Mouse (Mus musculus): Measurements from ENCODE around the gene Csad.
"Not testable (repeated sequence)": the region's sequence is repeated elsewhere in the genome, so short reads cannot be mapped to it uniquely, and the experiment has no call there.

The Csad gene

GRCm38 (mm10) chr15:102235371-102236027 lies 31.0 kb upstream of the Csad start:
- no peak for DNase-seq (ENCODE audit: low spot score)

GRCm38 (mm10) chr15:102233896-102234295 lies 29.4 kb upstream of the Csad start:
- no peak for DNase-seq (ENCODE audit: low spot score)

DNA sequence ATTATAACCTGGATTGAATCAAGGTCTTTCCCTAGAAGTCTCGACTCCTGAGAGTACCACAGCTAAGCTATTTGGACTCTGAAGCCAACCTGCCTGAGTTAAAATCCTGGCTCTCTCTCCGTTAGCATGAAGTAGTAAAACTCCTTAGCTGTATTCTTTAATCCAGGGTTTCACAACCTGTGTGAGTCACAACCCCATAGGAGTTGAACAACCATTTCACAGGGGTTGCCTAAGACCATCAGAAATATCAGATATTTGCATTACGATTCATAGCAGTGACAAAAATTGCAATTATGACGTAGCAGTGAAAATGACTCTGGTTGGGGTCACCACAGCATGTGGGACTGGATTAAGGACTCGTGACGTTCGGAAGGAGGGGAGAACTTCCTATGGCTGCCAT lies 28.2 kb upstream of the Csad start:
- DNase-seq (ENCODE audit: low spot score): no peak

GRCm38 (mm10) chr15:102231748-102232147 lies 27.2 kb upstream of the Csad start, which contains the start of gene Itgb7:
Gene Itgb7 (minus strand): TSS chr15:102231944.
- DNase-seq (ENCODE audit: low spot score): no peak

DNA sequence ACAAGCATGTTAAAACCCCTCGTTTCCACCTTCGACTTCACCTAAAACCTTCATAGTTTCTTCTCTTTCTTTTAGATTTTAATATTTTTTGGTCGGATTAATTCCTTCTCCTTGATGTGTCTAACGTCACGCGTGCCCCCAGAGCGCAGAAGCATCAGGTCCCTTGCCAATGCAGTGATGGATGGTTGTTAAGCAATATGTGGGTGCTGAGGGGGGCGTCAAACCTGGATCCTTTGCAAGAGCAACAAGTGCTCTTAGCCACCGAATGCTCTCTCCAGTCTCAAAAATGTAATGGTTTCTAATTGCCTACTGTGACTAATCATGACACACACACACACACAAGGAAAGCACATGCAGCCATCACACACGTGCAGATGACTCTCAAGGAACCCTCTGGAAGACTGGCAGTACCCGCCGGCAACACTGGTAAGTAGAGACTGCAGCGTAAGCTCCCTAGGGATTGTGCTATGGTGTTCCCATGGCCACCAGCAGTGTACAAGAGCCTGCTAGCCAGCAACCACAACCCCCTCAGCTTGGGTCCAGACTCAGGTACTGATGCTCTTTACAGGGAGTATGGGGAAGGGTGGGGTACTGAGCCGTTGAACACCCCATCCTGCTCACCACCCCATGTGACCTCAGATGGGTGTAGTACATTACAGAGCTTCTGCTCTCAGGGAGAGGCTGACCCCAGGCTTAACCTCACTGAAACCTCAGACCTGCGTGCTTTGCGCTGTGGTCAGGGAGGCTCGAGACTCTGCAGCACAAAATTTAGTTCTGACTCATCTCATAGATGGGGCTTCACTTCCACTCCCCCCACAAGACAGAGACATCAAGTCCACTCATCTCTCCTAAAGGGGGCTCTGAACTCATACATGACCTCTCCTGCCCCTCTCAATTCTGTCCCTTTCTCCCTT lies 26.1 kb upstream of the Csad start:
- no peak for DNase-seq (ENCODE audit: low spot score)

DNA sequence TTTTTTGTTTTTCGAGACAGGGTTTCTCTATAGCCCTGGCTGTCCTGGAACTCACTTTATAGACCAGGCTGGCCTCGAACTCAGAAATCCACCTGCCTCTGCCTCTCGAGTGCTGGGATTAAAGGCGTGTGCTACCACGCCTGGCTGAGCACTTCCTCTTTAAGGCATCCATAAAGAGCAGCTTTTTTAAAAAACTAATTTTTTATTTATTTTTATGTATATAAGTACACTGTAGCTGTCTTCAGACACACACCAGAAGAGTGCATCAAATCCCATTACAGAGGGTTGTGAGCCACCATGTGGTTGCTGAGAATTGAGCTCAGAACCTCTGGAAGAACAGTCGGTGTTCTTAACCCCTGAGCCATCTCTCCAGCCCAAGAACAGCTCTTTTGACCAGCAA lies 21.1 kb upstream of the Csad start:
- DNase-seq (ENCODE audit: low spot score): not testable (repeated sequence)

DNA sequence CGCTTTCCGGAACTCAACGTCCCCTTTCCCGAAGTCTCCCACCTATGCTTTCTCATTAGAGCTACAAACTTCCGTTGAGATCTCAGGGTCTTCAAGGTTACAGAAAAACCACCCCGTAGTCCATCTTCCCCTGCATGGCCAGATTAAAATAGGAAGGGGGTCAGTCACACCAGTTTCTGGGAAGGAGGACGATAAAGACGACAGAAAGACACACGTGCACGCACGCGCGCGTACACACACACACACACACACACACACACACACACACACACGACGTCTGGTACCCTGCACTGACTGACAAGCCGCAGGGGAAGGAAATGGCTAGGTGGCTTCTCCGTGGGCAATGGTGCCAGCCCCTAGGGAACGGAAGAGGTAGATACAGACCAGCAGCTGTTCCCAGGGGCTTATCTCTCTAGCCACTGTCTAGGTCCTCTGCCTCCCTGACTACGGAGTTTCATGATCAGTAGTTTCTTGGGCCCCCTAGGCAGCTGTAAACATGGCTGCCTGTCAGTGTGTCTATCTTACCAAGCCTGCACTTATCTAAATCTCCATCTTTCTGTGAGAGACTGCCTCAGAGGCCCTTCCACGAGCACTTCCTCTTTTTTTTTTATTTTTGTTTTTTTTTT lies 20.6 kb upstream of the Csad start:
- no peak for DNase-seq (ENCODE audit: low spot score)

GRCm38 (mm10) chr15:102224186-102224991 lies 19.9 kb upstream of the Csad start:
- DNase-seq (ENCODE audit: low spot score): no peak

DNA sequence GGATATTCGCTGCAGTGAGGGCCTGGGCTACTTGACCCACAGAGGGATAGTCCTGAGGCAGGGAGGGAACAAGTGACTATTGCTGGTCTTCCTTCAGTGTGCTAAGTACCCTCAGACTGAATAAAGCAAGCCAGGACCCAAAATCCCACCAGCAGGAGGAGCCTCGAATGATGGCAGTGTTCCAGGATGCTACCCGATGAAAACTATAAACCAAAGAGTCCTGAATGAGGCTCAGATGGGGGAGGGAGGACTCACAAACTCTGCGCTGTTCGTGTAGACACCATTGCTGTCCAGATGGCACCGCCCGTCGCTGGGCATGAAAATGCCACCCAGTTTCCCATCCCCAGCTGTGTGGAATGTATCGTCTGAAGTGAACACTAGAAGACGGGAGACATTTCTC lies 17.9 kb upstream of the Csad start:
- no peak for DNase-seq (ENCODE audit: low spot score)

GRCm38 (mm10) chr15:102217325-102217724 lies 12.8 kb upstream of the Csad start:
- DNase-seq (ENCODE audit: low spot score): no peak

DNA sequence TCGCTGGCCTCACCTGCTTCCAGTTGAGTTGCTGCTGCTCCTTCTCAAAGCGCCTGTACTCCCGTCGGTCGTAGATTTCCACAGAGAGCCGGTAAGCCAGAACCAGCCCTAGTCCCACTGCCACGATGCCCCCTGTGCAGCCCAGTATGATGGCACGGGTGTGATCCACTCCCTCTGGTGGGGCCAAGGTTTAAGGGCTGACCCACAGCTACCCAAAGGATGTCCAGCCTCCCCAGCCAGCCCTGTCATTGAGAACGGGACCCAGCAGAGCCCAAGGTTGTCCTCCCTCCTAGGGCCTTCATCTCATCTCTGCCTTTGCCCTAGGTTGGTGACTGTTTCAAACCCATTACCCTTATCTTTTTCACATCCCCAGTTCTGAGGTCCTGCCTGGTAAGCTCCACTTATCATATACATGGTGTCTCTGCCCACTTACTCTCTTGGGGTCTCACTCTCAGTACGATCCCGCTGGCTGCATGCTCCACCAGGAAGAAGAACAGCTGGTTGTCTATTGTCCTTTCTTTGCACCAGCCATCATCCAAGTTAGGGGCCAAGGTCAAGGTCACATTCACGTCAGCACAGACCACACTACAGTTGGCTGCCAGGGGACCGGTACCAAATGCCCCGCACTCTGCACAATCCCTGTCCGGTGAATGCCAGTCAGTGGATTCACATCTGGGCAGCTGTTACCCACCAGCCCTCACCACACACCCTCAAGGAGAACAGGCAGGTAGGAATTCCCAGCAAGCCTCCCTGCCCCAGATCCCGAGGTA lies 12.1 kb upstream of the Csad start:
- no peak for DNase-seq (ENCODE audit: low spot score)

DNA sequence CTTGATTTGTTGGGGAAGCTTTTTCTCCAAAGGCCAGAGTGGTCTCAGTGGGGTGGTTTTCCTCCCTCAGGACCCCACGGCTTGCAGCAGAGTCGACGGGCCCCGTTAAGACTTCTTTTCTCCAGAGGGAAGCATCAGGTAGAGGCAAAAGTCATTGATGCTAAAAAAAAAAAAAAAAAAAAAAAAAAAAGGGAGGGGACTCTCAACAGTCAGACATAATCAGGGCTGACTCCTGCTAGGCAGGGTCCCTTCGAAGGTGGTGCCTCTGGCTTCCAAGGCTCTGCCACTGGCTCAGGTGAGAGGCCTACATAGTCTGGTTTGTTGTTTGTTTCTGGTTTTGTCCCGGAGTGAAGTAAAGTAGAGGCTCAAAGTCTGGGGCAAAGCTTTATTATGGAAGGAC lies 11.1 kb upstream of the Csad start:
- DNase-seq (ENCODE audit: low spot score): no peak

DNA sequence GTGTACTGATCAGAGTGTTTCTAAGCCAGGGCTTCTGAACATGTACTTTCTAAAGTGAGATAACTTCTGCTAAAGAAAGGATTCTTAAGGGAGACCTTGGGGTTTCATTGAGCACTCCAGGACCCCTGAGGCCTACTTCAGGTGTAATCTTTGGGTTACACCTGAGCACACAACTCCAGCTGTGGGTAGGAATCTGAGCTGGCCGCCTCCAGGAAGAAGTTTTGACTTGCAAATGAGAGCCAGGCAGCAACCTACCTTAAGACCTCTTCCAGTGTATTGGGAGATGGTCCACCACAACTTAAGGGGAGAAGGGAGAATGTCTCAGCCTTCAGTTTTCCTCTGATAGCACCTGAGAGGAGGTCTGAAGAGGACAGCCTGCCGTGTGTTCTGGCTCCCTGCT lies 9.6 kb upstream of the Csad start:
- no peak for DNase-seq (ENCODE audit: low spot score)

- DNase-seq (ENCODE audit: low spot score): no peak
Measured at GRCm38 (mm10) chr15:102211895-102212294, 7.4 kb upstream of the Csad start.

- no peak for DNase-seq (ENCODE audit: low spot score)
Measured at GRCm38 (mm10) chr15:102210816-102211215, 6.3 kb upstream of the Csad start.

GRCm38 (mm10) chr15:102209114-102209513 lies 4.6 kb upstream of the Csad start:
- no peak for DNase-seq (ENCODE audit: low spot score)

DNA sequence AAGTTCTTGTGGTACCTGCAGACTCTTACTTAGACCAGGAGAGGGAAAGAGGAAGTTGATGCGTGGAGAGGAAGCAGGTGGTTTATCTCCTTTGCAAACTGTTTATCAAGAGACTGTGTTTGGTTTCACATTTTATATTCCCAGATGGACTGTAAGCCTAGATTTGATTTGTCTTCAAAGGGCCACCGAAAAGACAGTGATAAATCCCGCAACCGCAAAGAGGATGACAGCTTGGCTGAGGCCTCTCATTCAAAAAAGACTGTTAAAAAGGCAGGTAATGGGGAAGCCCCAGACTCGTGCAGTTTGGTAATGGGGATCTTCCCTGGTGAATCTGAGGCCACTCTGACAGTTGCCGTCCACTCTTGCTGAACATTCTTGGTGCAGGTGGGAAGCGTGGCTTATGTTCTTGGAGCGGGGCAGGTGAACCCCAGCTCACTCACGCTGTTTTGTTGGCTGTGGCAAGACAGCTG lies 3.6 kb upstream of the Csad start:
- DNase-seq (ENCODE audit: low spot score): no peak

DNA sequence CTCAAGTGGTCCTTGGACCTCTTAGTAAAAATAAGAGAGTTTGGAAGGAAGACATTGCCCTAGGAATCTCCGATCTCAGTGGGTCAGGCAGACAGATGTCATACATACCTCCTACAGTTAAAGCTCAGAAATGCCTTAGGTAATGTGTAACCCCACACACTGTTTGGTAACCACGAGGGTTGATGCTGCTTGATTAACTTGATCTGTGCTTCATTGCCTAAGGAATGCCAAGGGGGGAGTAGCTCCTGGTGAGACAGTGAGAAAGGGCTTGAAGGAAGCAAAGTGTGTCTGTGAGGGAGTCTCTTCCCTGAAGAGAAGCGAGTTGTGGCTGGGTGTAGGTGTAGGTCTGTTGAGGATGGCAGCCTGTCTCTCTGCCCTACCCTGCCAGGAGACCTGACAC lies 2.8 kb upstream of the Csad start:
- no peak for DNase-seq (ENCODE audit: low spot score)

GRCm38 (mm10) chr15:102205779-102206178 lies 1.3 kb upstream of the Csad start:
- peak; percentile 39 for DNase-seq (ENCODE audit: low spot score)

GRCm38 (mm10) chr15:102203835-102204381 lies 616 bp downstream of the Csad start:
- peak; percentile 39 for DNase-seq (ENCODE audit: low spot score)

Measured in left cerebral cortex, adult 11 months (tissue).